Mouse (Mus musculus) liver, embryonic 14.5 days (tissue): ENCODE measurements around the gene Ccdc7a.

Experiments used
- CTCF ChIP-seq: IDR thresholded peaks from 2 replicates; pipeline ENCODE4 v1.5.1; 2016; ENCODE audit warnings: antibody characterized with exemption, low read depth, control low read depth
- EP300 ChIP-seq: IDR thresholded peaks from 2 replicates; pipeline ENCODE4 v1.6.1; 2016; ENCODE audit warnings: antibody characterized with exemption, low read depth

DNA sequence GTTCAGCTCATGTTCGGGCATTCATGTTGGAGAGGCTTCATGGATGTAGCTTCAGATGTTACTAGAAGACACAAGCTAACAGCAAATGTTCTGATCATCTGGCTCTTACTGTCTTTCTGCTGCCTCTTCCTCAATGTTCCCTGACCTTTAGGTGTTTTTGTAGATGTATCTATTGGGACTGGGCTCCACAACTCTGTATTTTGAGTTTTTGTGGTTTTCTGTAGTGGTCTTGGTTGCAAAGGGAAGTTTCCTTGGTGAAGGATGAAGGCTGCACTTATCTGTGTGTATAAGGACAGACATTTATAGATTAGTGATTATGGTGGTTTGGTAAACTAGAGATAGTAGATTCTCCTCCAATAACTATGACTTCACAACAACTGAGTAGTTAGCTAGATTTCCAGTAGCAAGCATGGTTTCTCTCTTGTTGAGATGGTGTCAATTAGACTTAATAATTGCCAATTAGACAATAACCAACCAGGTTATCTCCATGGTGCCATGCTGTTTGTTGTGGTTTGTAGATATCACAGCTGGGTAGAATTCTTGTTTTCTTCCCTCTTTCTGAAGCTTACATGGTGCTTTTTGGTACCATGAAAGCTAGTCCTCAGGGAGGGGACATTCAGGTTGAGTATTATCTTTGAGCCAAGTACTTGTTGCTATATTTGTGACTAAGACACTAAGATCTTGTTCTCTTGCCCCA is 368.5 kb downstream of the Ccdc7a start:
- no peak for TF ChIP-seq EP300
- no peak for TF ChIP-seq CTCF
